Mouse (Mus musculus): ENCODE measurements at regions not wholly inside any gene's neighbourhood (a gene's known extent, or its start where the extent isn't known, plus 50 kb on each side); places are given as distances from the start of the nearest gene placed in this dataset.

DNA sequence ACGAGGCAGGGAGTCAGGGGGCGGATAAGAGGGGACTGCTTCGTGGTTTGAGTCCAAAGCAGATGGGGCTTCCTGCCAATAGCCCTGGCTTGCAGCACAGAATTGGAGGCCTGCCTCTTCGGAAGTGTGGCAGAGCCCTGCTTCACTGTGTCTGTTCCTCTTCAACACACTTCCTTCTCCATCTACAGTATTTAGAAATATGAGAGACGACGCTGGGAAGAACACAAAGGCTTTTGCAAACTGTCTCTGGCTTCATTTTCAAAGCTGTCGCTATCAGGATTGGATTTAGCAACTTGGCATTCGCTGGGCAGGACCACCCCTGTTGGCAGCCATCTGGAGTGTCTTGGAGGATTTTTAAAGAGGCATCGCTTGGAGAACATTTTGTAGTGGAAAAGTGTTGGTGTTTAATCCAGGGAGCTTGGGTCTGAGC is 95.3 kb upstream of the Gm6657 start:
- no peak for DNase-seq (ENCODE audit: low spot score)

DNA sequence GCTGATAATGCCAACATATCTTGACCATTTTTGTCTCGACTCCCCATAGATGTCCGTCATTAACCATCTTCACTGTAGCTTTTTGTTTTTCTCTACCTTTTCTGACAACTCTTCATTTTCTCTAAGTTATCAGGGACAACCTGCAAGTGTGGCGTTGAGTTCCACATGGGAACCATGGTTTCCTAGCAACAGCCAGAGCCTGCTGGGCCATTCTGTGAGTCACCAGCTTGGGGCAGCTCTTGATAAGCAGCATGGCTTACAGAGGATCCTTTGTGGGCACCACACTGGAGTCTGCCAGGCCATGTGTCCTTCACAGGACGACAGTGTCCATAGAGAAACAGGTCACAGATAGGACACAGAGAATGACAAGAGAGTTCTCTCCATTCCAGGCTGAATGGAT is 94.3 kb upstream of the Gm6657 start:
- DNase-seq (ENCODE audit: low spot score) = no peak

DNA sequence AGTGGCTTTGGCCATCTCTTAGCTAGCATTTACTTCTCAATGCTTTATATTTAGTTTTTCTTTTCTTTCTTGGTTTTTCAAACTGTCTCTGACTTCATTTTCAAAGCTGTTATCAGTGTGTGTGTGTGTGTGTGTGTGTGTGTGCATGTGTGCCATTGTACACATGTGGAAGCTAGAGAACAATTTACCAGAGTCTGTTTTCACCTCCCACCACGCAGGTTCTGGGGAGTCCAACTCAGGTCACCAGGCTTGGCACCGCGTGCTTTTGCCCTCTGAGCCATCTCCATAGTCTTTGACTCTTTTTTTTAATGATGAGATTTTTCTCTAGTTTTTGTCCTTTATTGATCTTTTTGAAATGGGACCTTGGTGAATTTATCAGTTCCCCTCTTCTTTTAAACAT is 93.3 kb upstream of the Gm6657 start:
- no peak for DNase-seq (ENCODE audit: low spot score)

DNA sequence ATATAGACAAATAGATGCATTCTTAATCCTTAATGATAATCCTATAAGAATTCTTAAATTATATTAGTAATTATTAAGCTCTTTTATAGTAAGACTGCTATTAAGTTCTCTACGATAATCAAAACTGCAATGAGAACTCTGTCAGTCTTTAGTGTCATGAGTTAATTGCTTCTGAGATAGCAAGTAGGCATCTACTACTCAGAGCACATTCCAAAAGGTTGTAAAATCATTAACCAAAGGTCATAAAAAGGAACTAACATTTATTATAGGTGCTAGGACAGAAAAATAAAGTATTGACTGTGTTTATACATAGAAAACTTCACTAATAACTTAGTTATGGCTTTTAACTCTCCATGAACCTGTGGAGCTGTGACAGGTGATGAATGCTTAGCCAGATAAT is 84.1 kb upstream of the Gm6657 start:
- no peak for DNase-seq (ENCODE audit: low spot score)

DNA sequence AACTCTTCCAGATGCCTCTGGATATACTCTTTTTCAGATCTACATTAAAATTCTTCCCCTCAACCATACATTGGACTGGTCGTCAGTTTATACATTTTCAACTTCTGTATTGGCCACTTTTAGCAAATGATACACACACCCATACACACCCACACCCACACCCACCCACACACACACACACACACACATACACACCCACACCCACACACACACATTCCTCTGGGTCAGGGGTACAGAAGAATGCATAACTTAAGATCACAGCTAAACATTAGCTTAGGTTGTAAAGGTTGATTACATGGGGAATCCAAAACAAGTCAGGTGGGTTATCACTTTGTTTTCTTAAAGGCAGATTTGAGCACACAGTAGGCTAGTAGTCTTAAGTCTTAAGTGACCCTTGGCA is 75.9 kb upstream of the Gm6657 start:
- no peak for DNase-seq (ENCODE audit: low spot score)

DNA sequence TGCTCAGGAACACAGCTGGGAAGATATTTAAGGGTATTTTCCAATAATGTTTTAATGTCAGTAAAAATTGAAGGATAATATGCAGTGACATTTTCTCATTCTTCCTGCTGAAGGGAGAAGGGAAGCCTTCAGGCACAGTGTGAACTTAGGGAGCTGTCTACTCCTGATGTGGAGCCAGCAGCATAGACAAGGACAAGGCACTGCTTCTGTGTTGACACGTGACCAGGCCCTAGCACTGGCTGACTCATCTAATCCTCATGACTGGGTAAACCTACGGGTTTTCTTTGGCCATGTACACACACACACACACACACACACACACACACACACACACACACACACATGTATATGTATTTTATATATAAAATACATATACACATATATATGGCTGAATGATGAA is 74.8 kb upstream of the Gm6657 start:
- no peak for DNase-seq (ENCODE audit: low spot score)

DNA sequence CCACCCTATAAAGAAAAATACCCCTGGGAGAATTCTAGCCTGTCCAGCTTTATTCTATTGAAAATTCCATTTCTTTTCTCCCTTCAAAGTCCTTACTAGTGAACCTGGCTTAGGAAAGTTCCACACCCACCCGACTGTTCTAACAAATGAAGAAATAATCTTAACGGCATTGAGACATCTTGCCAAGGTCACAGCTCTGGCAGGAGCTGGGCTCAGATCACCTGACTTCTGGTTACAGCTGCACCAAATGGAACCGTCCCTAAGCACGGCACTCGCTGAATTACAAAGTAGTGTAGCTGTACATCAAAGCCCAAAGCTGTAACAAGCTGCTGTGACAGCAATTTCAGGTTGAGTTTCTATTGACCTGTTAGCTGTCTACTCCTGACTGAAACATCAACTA is 74.2 kb upstream of the Gm6657 start:
- no peak for DNase-seq (ENCODE audit: low spot score)

DNA sequence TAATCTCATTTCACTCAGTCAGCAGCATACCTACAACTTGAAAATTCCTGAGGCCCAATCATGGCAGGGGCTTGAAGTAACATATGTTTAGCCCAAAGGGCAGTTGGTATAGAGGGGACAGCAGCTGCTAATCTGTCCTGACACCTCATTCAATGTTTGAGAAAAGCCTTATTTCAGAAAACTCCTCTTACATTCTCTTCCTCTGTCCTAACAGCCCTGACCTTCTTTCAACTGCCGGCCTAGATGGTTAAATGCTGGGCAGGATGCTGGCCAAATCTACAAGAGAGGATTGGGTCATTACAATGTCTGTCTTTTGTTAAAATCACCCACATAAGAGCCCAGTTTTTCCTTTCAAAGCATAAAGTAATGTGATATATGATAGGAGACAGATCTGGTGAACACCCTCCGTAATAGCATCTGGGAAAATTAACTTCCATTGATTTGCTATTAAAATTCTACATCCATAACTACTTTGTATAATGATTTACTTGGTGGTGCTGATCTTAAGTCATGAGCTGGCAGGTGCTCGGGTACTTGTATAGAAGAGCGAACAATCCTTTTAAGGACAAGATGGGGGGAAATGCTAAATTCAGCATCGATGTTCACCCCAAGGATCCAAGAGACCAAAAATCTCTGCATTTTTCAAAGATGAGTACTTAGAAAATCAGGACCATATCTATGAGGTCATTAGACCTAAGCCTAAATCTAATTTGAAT is 64.8 kb upstream of the Gm6657 start:
- DNase-seq (ENCODE audit: low spot score) = no peak

DNA sequence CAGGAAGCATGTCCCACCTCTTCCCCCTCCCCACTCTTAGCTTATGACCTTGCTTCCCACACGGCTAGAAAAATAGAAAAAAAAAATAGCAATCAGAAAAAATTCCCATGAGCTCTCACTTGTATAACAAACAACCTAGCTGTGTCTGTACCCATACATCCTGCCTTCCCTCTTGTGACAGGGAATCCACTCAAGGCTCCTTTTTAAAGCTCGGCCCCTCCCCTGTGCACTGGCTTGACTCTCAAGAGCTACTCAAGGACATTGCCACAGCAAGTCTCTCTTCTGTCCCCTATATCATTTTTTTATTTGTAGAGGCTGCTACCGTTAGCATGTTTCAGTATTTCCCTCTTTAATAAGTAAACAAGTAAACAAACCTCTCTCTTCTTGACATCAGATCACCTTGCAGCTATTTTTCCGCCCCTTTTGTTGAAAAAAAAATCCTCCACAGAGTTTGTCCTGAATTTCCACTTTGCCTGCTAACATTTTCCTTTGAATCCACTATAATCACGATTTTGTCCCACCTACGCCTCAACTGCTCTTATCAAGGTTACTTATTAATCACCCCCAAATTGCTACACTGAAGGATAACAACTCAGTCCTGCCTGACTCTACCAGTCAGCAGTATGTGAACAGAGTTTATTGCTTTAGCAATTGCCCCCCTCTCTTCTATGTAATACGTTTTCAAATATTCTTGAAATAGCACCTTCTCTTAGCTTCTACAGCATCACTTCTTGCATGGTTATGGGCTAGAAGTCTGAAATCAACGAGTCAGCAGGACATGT is 61.8 kb upstream of the Gm6657 start:
- no peak for DNase-seq (ENCODE audit: low spot score)

DNA sequence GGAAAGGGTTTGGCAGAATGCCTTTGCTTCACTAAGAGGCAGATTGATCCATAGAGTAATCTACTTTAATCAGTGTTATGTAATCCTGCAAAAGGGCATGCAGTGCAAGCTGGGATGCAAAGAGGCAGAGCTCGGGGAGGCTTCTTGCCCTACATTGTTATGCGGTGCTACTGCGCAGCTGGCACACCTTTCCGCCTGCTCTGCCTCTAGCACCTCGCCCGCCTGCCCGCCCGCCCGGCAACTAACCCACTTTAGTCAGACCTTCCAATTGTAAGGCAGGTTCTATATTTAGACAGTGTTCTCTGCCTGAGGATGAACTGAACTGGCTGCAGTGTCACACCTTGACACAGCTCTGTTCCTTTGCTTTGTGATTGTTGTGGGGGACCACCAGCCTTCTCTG is 60.7 kb upstream of the Gm6657 start:
- DNase-seq (ENCODE audit: low spot score) = no peak

DNA sequence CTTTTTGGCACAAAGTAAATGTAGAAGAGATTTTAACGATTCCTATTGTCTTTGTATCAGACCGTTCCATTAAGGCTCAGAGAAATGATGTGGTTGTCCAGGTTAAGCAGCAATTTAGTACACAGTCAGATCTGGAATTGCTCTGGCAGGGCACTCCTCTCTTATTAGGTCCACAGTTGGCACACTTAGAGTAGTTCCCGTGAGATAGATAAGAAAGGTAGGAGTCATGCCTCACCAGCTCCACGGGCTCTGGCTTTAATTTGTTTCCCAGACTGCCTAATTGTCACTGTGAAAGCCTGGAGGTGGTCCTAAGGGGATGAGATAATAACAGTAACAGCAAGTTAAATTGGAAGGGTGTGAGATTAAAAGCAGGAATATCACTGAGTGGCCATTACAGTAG is 60.1 kb upstream of the Gm6657 start:
- no peak for DNase-seq (ENCODE audit: low spot score)

DNA sequence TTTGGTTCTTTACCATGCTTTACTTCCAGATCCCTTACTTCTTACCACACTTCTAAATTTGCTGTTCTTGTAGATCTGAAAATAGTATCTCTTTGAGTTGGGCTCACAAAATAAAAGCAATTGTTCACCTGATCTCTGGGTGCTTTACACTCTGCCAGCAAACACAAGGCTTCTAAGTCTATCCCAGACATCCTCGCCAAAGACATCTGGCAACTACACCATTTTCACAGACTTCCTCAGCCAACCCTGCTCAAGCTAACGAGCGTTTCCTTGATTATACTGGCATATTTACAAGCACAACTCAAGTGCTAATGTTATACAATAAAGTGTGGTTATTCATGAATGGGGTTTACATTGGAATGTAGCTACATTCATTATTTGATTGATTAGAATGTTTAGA is 56.8 kb upstream of the Gm6657 start:
- no peak for DNase-seq (ENCODE audit: low spot score)

DNA sequence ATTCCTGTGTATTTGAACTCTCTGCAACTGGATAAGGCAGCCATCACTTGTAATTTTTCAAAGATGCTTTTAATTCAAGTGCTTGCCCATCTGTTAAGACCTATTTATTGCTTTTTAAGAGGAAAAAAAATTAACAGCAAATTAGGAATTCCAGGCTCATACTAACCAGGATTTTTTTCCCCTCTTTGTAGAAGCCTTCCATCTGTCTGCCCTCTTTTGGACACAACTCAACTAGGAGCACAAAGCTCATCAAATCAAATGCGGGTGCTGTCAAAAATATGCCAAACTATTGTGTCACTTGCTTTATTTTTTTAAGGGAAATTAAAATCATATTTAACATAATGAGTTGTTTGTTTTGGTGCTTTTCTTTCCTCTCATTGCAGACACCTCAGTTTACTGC is 55.6 kb upstream of the Gm6657 start:
- no peak for DNase-seq (ENCODE audit: low spot score)
